In the genomic region with DNA sequence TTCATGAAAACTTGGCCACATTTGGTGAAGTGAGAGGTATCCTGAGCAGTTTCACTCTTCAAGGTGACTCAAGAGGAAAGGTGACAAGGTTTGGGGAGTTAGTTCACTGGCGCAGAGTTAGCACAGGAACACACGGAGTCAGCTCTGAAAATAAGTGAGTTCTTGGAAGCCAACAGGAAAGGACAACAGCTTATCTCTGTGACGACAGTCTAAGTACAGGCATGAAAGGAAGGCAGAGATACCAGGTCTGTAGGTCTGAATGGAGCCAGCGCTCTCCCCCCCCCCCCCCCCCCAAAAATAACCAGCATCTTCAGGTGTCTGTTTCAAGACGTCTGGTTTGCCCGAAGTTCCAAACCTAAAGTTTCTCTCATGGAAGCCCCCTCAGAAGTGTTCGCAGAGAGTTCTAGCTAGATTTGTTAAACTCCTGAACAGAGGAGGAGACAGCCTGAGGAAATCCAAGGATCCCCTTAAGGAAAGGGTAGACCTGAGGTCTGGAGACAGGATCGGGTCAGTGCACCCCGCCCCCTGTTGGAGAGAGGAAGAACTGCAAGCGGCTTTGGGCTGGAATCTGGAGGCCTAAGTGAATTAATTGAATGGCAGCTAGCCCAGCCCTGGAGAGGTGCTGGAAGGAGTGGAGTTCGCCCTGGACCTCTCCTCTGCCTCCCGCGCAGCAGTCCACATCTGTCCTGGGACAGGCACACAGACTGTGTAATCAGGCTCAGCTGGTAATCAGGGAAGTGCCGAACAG, we compare ENCODE assay signal across 8 mouse cellular contexts. TPM values are rescaled to one million over a fixed set of nuclear protein-coding genes. Genes with fewer than 3 reads are reported as not detected.
DNase-seq lines count a peak whose midpoint lies in the region; ATAC-seq lines count a peak whose summit lies in the region.

No protein-coding gene starts in this region.

- H3K9ac ChIP-seq in midbrain, embryonic 11.5 days (ENCODE audit: low read length): no peak overlapping the region
- no peak overlapping the region for H3K9ac ChIP-seq in stomach, embryonic 15.5 days

- 42% methylated on average over 14 of the region's 14 CpGs for WGBS in midbrain, embryonic 11.5 days
- WGBS in stomach, embryonic 15.5 days: 37% methylated on average over 14 of the region's 14 CpGs

- intact Hi-C loops in gastrocnemius, postnatal 36 days (cut with DNase I): loop anchor here (5.0 kb wide), 1 partner anchor 165 kb away; no protein-coding TSS in a partner anchor
- intact Hi-C loops in left cerebral cortex, postnatal 4 days (cut with DNase I): no loop called here

- no peaks in the 10 kb centered on the region for H3K9me3 ChIP-seq in midbrain, embryonic 11.5 days (ENCODE audit: control insufficient read depth, low read length)
- H3K9me3 ChIP-seq in stomach, embryonic 15.5 days: no peaks in the 10 kb centered on the region

- H3K4me1 ChIP-seq in midbrain, embryonic 11.5 days (ENCODE audit: control insufficient read depth, insufficient read depth, low read length): no peaks in the 10 kb centered on the region
- peaks cover 9% of the 10 kb centered on the region; the same call in 1 of the 2 replicates for H3K4me1 ChIP-seq in stomach, embryonic 15.5 days

- peak overlapping the region; percentile 51; the same call in 1 of the 2 replicates for H3K27ac ChIP-seq in midbrain, embryonic 11.5 days (ENCODE audit: low read depth, low read length)
- H3K27ac ChIP-seq in stomach, embryonic 15.5 days: no peak overlapping the region

- H3K4me2 ChIP-seq in midbrain, embryonic 11.5 days: no peak overlapping the region
- no peak overlapping the region for H3K4me2 ChIP-seq in stomach, embryonic 15.5 days

- DNase-seq in urinary bladder, postnatal 14 days (ENCODE audit: low spot score): peak; percentile 49
- DNase-seq in urinary bladder, adult 2 months (ENCODE audit: low spot score): no peak
- peak; percentile 74 for DNase-seq in embryo, embryonic 10 days (ENCODE audit: low spot score)
- DNase-seq in gastrocnemius, postnatal 36 days: peak; percentile 48 to 61
- peak; percentile 44 for DNase-seq in induced T-regulatory cell, adult 2 months (ENCODE audit: low read depth)
- peak; percentile 91 for DNase-seq in left cerebral cortex, postnatal 4 days
- DNase-seq in midbrain, embryonic 11.5 days (ENCODE audit: low spot score, missing footprints): peak; percentile 93

- no peaks in the 10 kb centered on the region for H3K27me3 ChIP-seq in midbrain, embryonic 11.5 days (ENCODE audit: control insufficient read depth, insufficient read depth, low read length)
- no peaks in the 10 kb centered on the region for H3K27me3 ChIP-seq in stomach, embryonic 15.5 days (replicated peaks)

- no peak overlapping the region for H3K4me3 ChIP-seq in midbrain, embryonic 11.5 days (ENCODE audit: low read depth, low read length)
- H3K4me3 ChIP-seq in stomach, embryonic 15.5 days (replicated peaks): no peak overlapping the region

- H3K36me3 ChIP-seq in midbrain, embryonic 11.5 days (ENCODE audit: control insufficient read depth, insufficient read depth, low read length): no peaks in the 10 kb centered on the region
- no peaks in the 10 kb centered on the region for H3K36me3 ChIP-seq in stomach, embryonic 15.5 days

- peak; percentile 86 for ATAC-seq in midbrain, embryonic 11.5 days (ENCODE audit: low FRiP score)
- peak; percentile 53; the same call in 1 of the 2 replicates for ATAC-seq in stomach, embryonic 15.5 days (ENCODE audit: insufficient read depth, low FRiP score, low read depth)

RNA-seq across cellular contexts. Expression of gene Casq2, which starts 24.1 kb away (rescaled TPM):
- 52.0 and 91.3 TPM in 2 replicates for polyA plus RNA-seq in urinary bladder, adult 2 months (2012; rRNA removed)
- 10 to 100 TPM; 32.1 to 71.4 TPM for total RNA-seq in gastrocnemius, postnatal 36 days (2021)
- under 1 TPM; 0.44 to 0.89 TPM for total RNA-seq in left cerebral cortex, postnatal 4 days (2021)
- 0.21 TPM in 1 of 2 replicates, not detected in the other for polyA plus RNA-seq in midbrain, embryonic 11.5 days (2014; fragmentation: Nextera tagmentation; extraction: Ambion mirVana)
- 1.7 and 3.5 TPM in 2 replicates for polyA plus RNA-seq in stomach, embryonic 15.5 days (2015; fragmentation: Nextera tagmentation; extraction: Ambion mirVana)

RNA-seq across cellular contexts. Expression of gene Nhlh2, which starts 52.2 kb away (rescaled TPM):
- polyA plus RNA-seq in urinary bladder, adult 2 months (2012; rRNA removed): not detected in 2 replicates
- total RNA-seq in gastrocnemius, postnatal 36 days (2021): not detected
- total RNA-seq in left cerebral cortex, postnatal 4 days (2021): 1 to 10 TPM; 2.4 to 3.5 TPM
- polyA plus RNA-seq in midbrain, embryonic 11.5 days (2014; fragmentation: Nextera tagmentation; extraction: Ambion mirVana): 100 and 112 TPM in 2 replicates
- 0.05 and 0.10 TPM in 2 replicates for polyA plus RNA-seq in stomach, embryonic 15.5 days (2015; fragmentation: Nextera tagmentation; extraction: Ambion mirVana)

Comparison
In these comparisons a context has a peak if more than half of its experiments do, and no peak if none do; other contexts are left out.
1. RNA of gene Casq2, which starts 24.1 kb away (polyA plus RNA-seq): 52.0 to 91.3 TPM in urinary bladder, adult 2 months; 1.7 to 3.5 TPM in stomach, embryonic 15.5 days and 0.21 TPM in midbrain, embryonic 11.5 days; every median in the first group is over 10 times any median in the second.
2. RNA of gene Nhlh2, which starts 52.2 kb away (polyA plus RNA-seq): 100 to 112 TPM in midbrain, embryonic 11.5 days; 0.05 to 0.10 TPM in stomach, embryonic 15.5 days and not detected in urinary bladder, adult 2 months; every median in the first group is over 10 times any median in the second.